ENCODE assay signal across 25 mouse cellular contexts in genomic region chr3:104247850-104248249, GRCm38 (mm10). TPM values are rescaled to one million over a fixed set of nuclear protein-coding genes. Genes with fewer than 3 reads are reported as not detected.
A peak's percentile ranks its signal among the peaks of the same experiment; 100 is the strongest.
DNase-seq lines count a peak whose midpoint lies in the region; ATAC-seq lines count a peak whose summit lies in the region.
"Had no signal": no experiment of that assay in that cellular context is flagged by ENCODE, and none has a peak within 500 bp of the region (broad histone marks: within the 10 kb centered on the region; RNA-seq: fewer than 3 reads in every experiment).

No protein-coding gene starts in this region.

- H3K36me3 ChIP-seq in forebrain, embryonic 13.5 days (ENCODE audit: poor library complexity, severe bottlenecking), result no peaks in the 10 kb centered on the region
- H3K36me3 ChIP-seq in intestine, embryonic 15.5 days, result no peaks in the 10 kb centered on the region
- H3K36me3 ChIP-seq: embryonic facial prominence, embryonic 15.5 days; forebrain, embryonic 10.5 days; forebrain, embryonic 15.5 days; G1E; heart, embryonic 15.5 days; hindbrain, embryonic 15.5 days had no signal

- no peak overlapping the region for H3K4me2 ChIP-seq in forebrain, embryonic 13.5 days
- no peak overlapping the region for H3K4me2 ChIP-seq in intestine, embryonic 15.5 days (replicated peaks)
- H3K4me2 ChIP-seq: embryonic facial prominence, embryonic 15.5 days; forebrain, embryonic 15.5 days; heart, embryonic 11.5 days; heart, embryonic 15.5 days; hindbrain, embryonic 15.5 days had no signal

- DNase-seq in 416B (ENCODE audit: low read depth), result peak; percentile 29
- peak; percentile 32 to 57 for DNase-seq in thymus, adult 18-20 months
- DNase-seq in thymus, postnatal 14 days, result peak; percentile 72
- no peak for DNase-seq in heart, adult 18-20 months
- DNase-seq in layer of hippocampus, postnatal 25 days (ENCODE audit: extremely low spot score in 1 of 2, low spot score in 1 of 2), result no peak
- DNase-seq: adrenal gland, adult 2 months; adrenal gland, postnatal 25 days; cerebellum, adult 18-20 months; cerebellum, adult 9-11 months; embryo, embryonic 11 days; gastrocnemius, postnatal 36 days; heart, postnatal 14 days had no signal

- no peak overlapping the region for H3K4me3 ChIP-seq in forebrain, embryonic 13.5 days
- no peak overlapping the region for H3K4me3 ChIP-seq in intestine, embryonic 15.5 days (replicated peaks)
- H3K4me3 ChIP-seq: embryonic facial prominence, embryonic 15.5 days; erythroblast, embryonic 14.5 days; forebrain, embryonic 10.5 days; forebrain, embryonic 15.5 days; heart, adult 2 months; heart, embryonic 15.5 days; hindbrain, embryonic 15.5 days had no signal

- H3K9me3 ChIP-seq in forebrain, embryonic 13.5 days (replicated peaks), result no peaks in the 10 kb centered on the region
- no peaks in the 10 kb centered on the region for H3K9me3 ChIP-seq in intestine, embryonic 15.5 days
- H3K9me3 ChIP-seq: embryonic facial prominence, embryonic 15.5 days; forebrain, embryonic 15.5 days; G1E; heart, embryonic 15.5 days; hindbrain, embryonic 15.5 days had no signal

- H3K4me1 ChIP-seq in forebrain, embryonic 13.5 days, result no peaks in the 10 kb centered on the region
- H3K4me1 ChIP-seq in intestine, embryonic 15.5 days (replicated peaks), result no peaks in the 10 kb centered on the region
- H3K4me1 ChIP-seq: embryonic facial prominence, embryonic 15.5 days; forebrain, embryonic 10.5 days; forebrain, embryonic 15.5 days; heart, embryonic 15.5 days; hindbrain, embryonic 15.5 days had no signal

- no peak overlapping the region for H3K9ac ChIP-seq in forebrain, embryonic 13.5 days
- H3K9ac ChIP-seq in intestine, embryonic 15.5 days, result no peak overlapping the region
- H3K9ac ChIP-seq: embryonic facial prominence, embryonic 15.5 days; forebrain, embryonic 15.5 days; heart, embryonic 15.5 days; hindbrain, embryonic 15.5 days had no signal

- ATAC-seq in granulocyte monocyte progenitor cell, adult 5-6 weeks (replicated peaks; ENCODE audit: poor library complexity, severe bottlenecking), result peak; percentile 76
- no peak for ATAC-seq in forebrain, embryonic 13.5 days
- no peak for ATAC-seq in intestine, embryonic 15.5 days
- ATAC-seq: forebrain, embryonic 15.5 days; intestine, postnatal 0 days had no signal

- no peaks in the 10 kb centered on the region for H3K27me3 ChIP-seq in forebrain, embryonic 13.5 days
- no peaks in the 10 kb centered on the region for H3K27me3 ChIP-seq in intestine, embryonic 15.5 days (replicated peaks)
- H3K27me3 ChIP-seq: embryonic facial prominence, embryonic 15.5 days; forebrain, embryonic 15.5 days; heart, embryonic 15.5 days; hindbrain, embryonic 15.5 days had no signal

- H3K27ac ChIP-seq in forebrain, embryonic 13.5 days, result no peak overlapping the region
- no peak overlapping the region for H3K27ac ChIP-seq in intestine, embryonic 15.5 days
- H3K27ac ChIP-seq: embryonic facial prominence, embryonic 15.5 days; forebrain, embryonic 10.5 days; forebrain, embryonic 15.5 days; heart, adult 2 months; heart, embryonic 15.5 days; hindbrain, embryonic 15.5 days had no signal

- WGBS in forebrain, embryonic 13.5 days, result 85% methylated on average over 4 of the region's 4 CpGs
- 75% methylated on average over 4 of the region's 4 CpGs for WGBS in intestine, embryonic 15.5 days

RNA-seq across cellular contexts. Expression of gene Magi3, which starts 27.7 kb away (rescaled TPM):
- total RNA-seq in granulocyte monocyte progenitor cell, adult 5-6 weeks (2014; fragmentation: Nextera tagmentation), result 3.4 and 5.7 TPM in 2 replicates
- 8.6 and 9.1 TPM in 2 replicates for total RNA-seq in granulocyte monocyte progenitor cell, adult 5-6 weeks (2017)
- total RNA-seq in heart, adult 18-20 months (2021), result 10 to 100 TPM; 37.6 to 43.1 TPM
- polyA plus RNA-seq in forebrain, embryonic 13.5 days (2015; fragmentation: Nextera tagmentation; extraction: Ambion mirVana), result 4.7 and 5.2 TPM in 2 replicates
- polyA plus RNA-seq in intestine, embryonic 15.5 days (2015; fragmentation: Nextera tagmentation; extraction: Ambion mirVana), result 7.5 and 7.9 TPM in 2 replicates
- 10 to 100 TPM; 28.8 to 29.9 TPM for total RNA-seq in layer of hippocampus, postnatal 25 days (2021)
- polyA plus RNA-seq: G1E had no signal

Comparison
In these comparisons a context has a peak if more than half of its experiments do, and no peak if none do; other contexts are left out.
1. DNase-seq: peak in 416B (single experiment), thymus, adult 18-20 months (2 of 2) and thymus, postnatal 14 days (single experiment); none in heart, adult 18-20 months (0 of 2) and layer of hippocampus, postnatal 25 days (0 of 2).